Mouse (Mus musculus): ENCODE results near the gene Col4a2. TPM values are rescaled to one million over a fixed set of nuclear protein-coding genes. Genes with fewer than 3 reads are reported as not detected.

Col4a2 gene
- polyA plus RNA-seq (2012; rRNA removed) = 4.6 and 4.9 TPM in 2 replicates

GRCm38 (mm10) chr8:11312349-11313175, at the start of gene Col4a2, which contains the start of gene Col4a1:
Gene Col4a2 (plus strand): TSS chr8:11312805.
Gene Col4a1 (minus strand): TSS chr8:11312826.

GRCm38 (mm10) chr8:11477811-11478761, 165.5 kb downstream of the Col4a2 start, which contains the start of gene Rab20:
Gene Rab20 (minus strand): TSS chr8:11478710.

GRCm38 (mm10) chr8:11497017-11497990, 184.7 kb downstream of the Col4a2 start, which contains the start of gene Naxd:
Gene Naxd (plus strand): TSS chr8:11497506.

Other genes starting within 250 kb of the Col4a2 start
- 15.8 and 16.4 TPM in 2 replicates for gene Col4a1, start within 50 bp of the Col4a2 start, polyA plus RNA-seq (2012; rRNA removed)
- 2.9 and 3.0 TPM in 2 replicates for gene Rab20, start 165.9 kb downstream of the Col4a2 start, polyA plus RNA-seq (2012; rRNA removed)
- 26.0 and 29.5 TPM in 2 replicates for gene Naxd, start 184.7 kb downstream of the Col4a2 start, polyA plus RNA-seq (2012; rRNA removed)
- 17.7 and 18.1 TPM in 2 replicates for gene Cars2, start 238.0 kb downstream of the Col4a2 start, polyA plus RNA-seq (2012; rRNA removed)
- 15.8 and 18.7 TPM in 2 replicates for gene Ing1, start 242.8 kb downstream of the Col4a2 start, polyA plus RNA-seq (2012; rRNA removed)